Mouse (Mus musculus) heart, postnatal 10 days (tissue): ENCODE results near the gene Esrra. TPM values are rescaled to one million over a fixed set of nuclear protein-coding genes. Genes with fewer than 3 reads are reported as not detected.

Experiments used
- DNase-seq, 2 experiments: peaks; one replicate each; pipeline ENCODE4 v3.0.0; 2021
- intact Hi-C: fragments of 180-260 bp; cut with DNase I; formaldehyde crosslinking; loops from one replicate; pipeline ENCODE4 v1.15.1; 2025
- total RNA-seq, 2 experiments: library from RNA; stranded (reverse); gene quantifications; 2 replicates each; pipeline ENCODE4 v1.2.3; 2021

Gene Esrra
- total RNA-seq, 2 experiments from 2014 or later = 122 to 125 TPM

DNA sequence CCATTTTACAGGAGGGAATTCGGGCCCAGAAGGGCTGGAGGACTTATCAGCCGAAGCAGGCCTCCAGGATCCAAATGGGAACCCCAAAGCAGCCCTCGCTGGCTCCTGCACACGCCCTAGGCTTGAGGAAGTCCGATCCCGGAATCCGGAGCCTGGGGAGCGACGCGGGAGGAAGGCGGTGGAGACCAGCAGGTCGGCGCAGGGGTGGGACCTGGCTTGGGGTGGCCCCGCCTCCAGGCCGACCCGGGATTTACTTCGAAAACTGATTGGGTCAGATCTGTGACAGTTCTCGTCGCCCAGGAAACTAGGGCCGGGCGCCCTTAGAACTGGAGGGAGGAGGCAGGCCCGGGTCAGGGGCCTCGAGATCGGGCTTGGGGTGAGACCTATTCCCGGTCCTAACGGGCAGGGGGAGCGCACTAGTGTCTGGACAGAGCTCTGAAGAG lies 20.7 kb upstream of the Esrra start, which contains the start of gene Gpr137:
Gene Gpr137, minus strand, starts transcription at position 232 of the 443 bp plus-strand sequence.
- peak; percentile 96 to 98 for DNase-seq
- intact Hi-C loops = loop anchor here (1.0 to 5.0 kb wide), 2 partner anchors 9 to 35 kb away; partner anchors contain the start of gene Plcb3

- intact Hi-C loops = loop anchor here (1.0 to 5.0 kb wide), 3 partner anchors 10 to 36 kb away; partner anchors contain the start of gene Plcb3
- peak; percentile 96 to 97 for DNase-seq
Observed at GRCm38 (mm10) chr19:6941372-6942248, 20.0 kb upstream of the Esrra start, which contains the start of gene Bad. Bad (plus strand) TSS chr19:6941861.

DNA sequence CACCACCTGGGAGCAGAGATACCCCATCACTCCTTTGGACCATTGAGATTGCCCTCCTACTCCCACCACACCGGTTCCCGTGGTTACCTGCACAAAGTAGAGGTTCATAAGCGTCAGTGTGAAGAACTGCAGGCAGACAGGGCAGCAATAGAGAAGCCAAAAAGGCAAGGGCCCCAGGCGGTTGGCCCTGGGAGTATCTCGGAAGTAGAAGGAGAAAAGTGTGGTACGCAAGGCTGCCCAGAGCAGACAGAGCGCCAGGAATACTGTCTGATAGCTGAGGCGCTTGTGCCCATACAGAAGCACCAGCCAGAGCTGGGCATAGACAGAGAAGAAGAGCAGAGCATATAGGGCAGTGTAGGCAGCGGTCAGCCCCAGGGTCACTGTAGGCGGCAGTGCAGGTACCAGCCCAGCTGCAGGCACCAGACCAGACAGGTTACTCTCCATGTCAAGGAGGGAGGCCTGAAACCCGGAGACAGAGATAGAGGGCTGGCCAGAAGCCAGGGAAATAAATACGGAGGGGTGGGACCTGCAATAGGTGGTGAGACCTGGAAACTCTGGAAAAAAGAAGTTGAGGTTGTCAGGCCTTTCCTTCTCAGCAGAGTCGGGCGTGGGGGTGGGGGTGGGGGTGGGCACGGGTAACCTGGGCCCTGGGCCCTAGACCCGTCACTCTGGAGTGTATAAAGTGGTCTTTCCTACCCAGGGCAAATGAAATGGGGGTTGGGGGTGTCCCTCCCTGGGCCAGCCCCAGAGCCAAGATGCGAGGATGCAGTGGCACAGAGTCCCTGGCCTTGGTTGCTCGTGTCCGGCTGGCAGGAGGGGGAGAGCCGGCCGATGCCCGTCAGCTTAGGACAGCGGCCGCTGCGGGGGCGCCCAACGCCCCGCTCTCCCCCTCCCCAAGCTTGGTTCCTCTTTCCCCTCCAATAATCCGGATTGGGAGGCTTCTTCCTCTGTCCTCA lies 19.1 kb upstream of the Esrra start:
- DNase-seq = peak in 1 of 2 experiments; percentile 32
- intact Hi-C loops = loop anchor here (2.0 to 5.0 kb wide), 2 partner anchors 18 to 37 kb away; partner anchors contain the start of gene Plcb3

GRCm38 (mm10) chr19:6939106-6940002 lies 17.7 kb upstream of the Esrra start:
- intact Hi-C loops = loop anchor here (2.0 to 5.0 kb wide), 2 partner anchors 17 to 38 kb away; partner anchors contain the start of gene Plcb3

GRCm38 (mm10) chr19:6937541-6938465 lies 16.2 kb upstream of the Esrra start:
- DNase-seq = peak; percentile 46 to 65
- intact Hi-C loops = no loop called here

More at GRCm38 (mm10) chr19:6939106-6940002, 17.7 kb upstream of the Esrra start:
- DNase-seq = no peak

DNA sequence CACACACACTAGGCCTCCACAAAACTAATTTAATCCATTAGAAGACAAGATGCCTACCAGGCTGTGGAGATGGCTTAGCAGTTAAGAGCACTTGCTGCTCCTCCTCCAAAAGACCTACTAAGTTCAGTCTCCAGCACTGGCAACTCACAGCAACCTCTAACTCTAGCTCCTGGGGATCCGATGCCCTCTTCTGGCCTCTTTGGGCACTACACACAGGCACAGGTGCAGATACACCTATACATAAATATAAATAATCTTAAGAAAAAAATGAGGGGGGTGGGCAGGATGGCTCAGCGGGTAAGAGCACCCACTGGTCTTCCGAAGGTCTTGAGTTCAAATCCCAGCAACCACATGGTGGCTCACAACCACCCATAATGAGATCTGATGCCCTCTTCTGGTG lies 14.7 kb upstream of the Esrra start:
- DNase-seq = no peak
- intact Hi-C loops = no loop called here

GRCm38 (mm10) chr19:6934195-6934977 lies 12.8 kb upstream of the Esrra start, which contains the start of gene Kcnk4:
Kcnk4 (minus strand) TSS chr19:6934515.
- intact Hi-C loops = no loop called here
- no peak for DNase-seq

GRCm38 (mm10) chr19:6933436-6934194 lies 12.0 kb upstream of the Esrra start:
- DNase-seq = peak in 1 of 2 experiments; percentile 44
- intact Hi-C loops = no loop called here

DNA sequence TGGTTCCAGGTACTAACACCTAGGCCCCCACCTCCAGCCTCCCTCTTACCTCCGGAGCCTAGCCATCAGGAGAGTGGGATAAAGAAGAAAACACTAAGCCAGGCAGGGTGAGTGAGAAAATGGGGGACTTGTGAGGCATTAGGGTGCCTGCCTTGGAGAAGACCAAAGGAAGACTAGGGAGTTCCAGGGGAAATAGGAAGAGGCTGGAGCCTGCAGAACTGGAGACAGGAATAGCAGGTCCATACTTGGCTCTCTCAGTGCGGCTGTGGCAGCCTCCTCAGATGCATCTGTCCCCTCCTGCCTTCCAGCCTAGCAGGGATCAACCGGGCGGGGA lies 11.5 kb upstream of the Esrra start:
- intact Hi-C loops = no loop called here
- DNase-seq = no peak

GRCm38 (mm10) chr19:6932018-6932417 lies 10.4 kb upstream of the Esrra start:
- intact Hi-C loops = no loop called here
- DNase-seq = no peak

- intact Hi-C loops = no loop called here
- DNase-seq = no peak
Observed at GRCm38 (mm10) chr19:6931002-6931401, 9.4 kb upstream of the Esrra start.

- intact Hi-C loops = no loop called here
- no peak for DNase-seq
Observed at GRCm38 (mm10) chr19:6928080-6928479, 6.5 kb upstream of the Esrra start.

- intact Hi-C loops = no loop called here
- DNase-seq = peak; percentile 52 to 56
Observed at GRCm38 (mm10) chr19:6926559-6927255, 5.1 kb upstream of the Esrra start.

DNA sequence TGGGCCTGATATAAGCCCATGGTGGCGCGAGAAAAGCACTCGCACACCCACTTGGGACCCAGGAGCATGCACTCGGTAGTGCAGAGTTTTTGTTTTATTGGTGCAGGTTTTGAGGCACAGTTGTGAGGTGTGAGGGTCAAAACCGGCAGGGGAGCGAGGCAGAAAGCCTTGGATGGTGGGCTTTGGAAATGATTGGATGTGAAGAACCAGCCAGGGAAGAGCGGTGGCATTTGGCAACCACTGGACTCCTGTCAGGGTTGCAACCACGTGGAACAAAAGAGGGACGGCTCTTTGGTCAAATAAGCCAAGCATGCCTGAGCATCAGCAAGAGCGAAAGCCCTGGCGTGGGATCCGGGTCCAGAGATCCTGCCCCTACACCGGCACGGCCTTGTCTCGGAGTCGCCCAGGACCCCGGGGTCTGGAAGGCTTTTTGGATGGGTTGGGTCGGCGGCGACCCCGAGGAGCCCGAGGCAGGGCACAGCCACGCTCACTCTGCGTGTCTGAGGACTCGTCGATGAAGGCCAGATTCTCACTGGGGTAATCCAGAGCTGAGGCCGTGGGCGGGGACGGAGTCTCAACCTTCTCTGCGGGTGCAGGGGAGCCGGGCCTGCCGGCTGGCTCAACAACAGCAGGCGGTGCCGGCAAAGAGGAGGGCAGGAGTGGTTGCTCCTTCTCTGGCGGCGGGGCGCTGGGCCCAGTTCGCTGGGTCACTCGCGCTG lies 4.2 kb upstream of the Esrra start:
- no peak for DNase-seq
- intact Hi-C loops = loop anchor here (2.0 kb wide), 3 partner anchors 43 to 95 kb away; no protein-coding TSS in a partner anchor

GRCm38 (mm10) chr19:6925307-6925573 lies 3.6 kb upstream of the Esrra start, which contains the start of gene Catsperz:
Catsperz (minus strand) TSS chr19:6925380.
- intact Hi-C loops = loop anchor here (2.0 kb wide), 3 partner anchors 44 to 96 kb away; no protein-coding TSS in a partner anchor
- no peak for DNase-seq
